Mouse (Mus musculus) embryo, embryonic 9.5 days (tissue): Measurements from ENCODE around the gene Ntn3.
A peak's percentile ranks its signal among the peaks of the same experiment; 100 is the strongest.

Experiments used
- DNase-seq: peaks from one replicate; pipeline ENCODE4 v3.0.0-alpha.2; 2017; ENCODE audit errors: extremely low spot score

Ntn3 gene

GRCm38 (mm10) chr17:24211631-24212440, 2.5 kb upstream of the Ntn3 start:
- DNase-seq: peak; percentile 75

- no peak for DNase-seq
Observed at GRCm38 (mm10) chr17:24210591-24210990, 1.3 kb upstream of the Ntn3 start.

- DNase-seq: no peak
Observed at GRCm38 (mm10) chr17:24209916-24210240, 547 bp upstream of the Ntn3 start.

- DNase-seq: peak; percentile 69
Observed at GRCm38 (mm10) chr17:24208641-24209042, 689 bp downstream of the Ntn3 start.

- DNase-seq: peak; percentile 9
Observed at GRCm38 (mm10) chr17:24207768-24208640, 1.3 kb downstream of the Ntn3 start.

- peak; percentile 52 for DNase-seq
Observed at GRCm38 (mm10) chr17:24206451-24207351, 2.6 kb downstream of the Ntn3 start.

GRCm38 (mm10) chr17:24205908-24206361, 3.4 kb downstream of the Ntn3 start:
- no peak for DNase-seq

GRCm38 (mm10) chr17:24205284-24205888, 3.9 kb downstream of the Ntn3 start, which contains the start of gene Tbc1d24:
Gene Tbc1d24 (minus strand): TSS chr17:24205562.
- peak; percentile 94 for DNase-seq

- DNase-seq: peak; percentile 10
Observed at GRCm38 (mm10) chr17:24204846-24205245, 4.5 kb downstream of the Ntn3 start.

- no peak for DNase-seq
Observed at GRCm38 (mm10) chr17:24203611-24204534, 5.5 kb downstream of the Ntn3 start.

GRCm38 (mm10) chr17:24203068-24203467, 6.3 kb downstream of the Ntn3 start:
- no peak for DNase-seq

- DNase-seq: no peak
Observed at GRCm38 (mm10) chr17:24201092-24201491, 8.2 kb downstream of the Ntn3 start.

GRCm38 (mm10) chr17:24199741-24200140, 9.6 kb downstream of the Ntn3 start:
- DNase-seq: no peak

- no peak for DNase-seq
Observed at GRCm38 (mm10) chr17:24199252-24199651, 10.1 kb downstream of the Ntn3 start.

- DNase-seq: no peak
Observed at GRCm38 (mm10) chr17:24197032-24197824, 12.1 kb downstream of the Ntn3 start.

GRCm38 (mm10) chr17:24195349-24195748, 14.0 kb downstream of the Ntn3 start:
- no peak for DNase-seq

GRCm38 (mm10) chr17:24193769-24194168, 15.6 kb downstream of the Ntn3 start:
- DNase-seq: no peak

GRCm38 (mm10) chr17:24193268-24193667, 16.1 kb downstream of the Ntn3 start:
- DNase-seq: no peak

GRCm38 (mm10) chr17:24192848-24193247, 16.5 kb downstream of the Ntn3 start:
- no peak for DNase-seq
